Mouse (Mus musculus) kidney, embryonic 16.5 days (tissue): ENCODE results near the gene Fry. TPM values are rescaled to one million over a fixed set of nuclear protein-coding genes. Genes with fewer than 3 reads are reported as not detected.

Source experiments
- ATAC-seq: fragments of 200-750 bp; cut with Nextera tagmentation; 2 replicates; pipeline ENCODE4 v1.8.0; 2017; ENCODE audit warnings: moderate TSS enrichment; ENCODE audit not compliant: low FRiP score, low TSS enrichment
- H3K27ac ChIP-seq: fragments of 300-500 bp; sonication (generic); 2 replicates; pipeline ENCODE4 v1.5.1; 2014; ENCODE audit warnings: low read length
- H3K27me3 ChIP-seq: fragments of 300-500 bp; sonication (generic); 2 replicates; pipeline ENCODE4 v1.6.1; 2014; ENCODE audit warnings: low read length, control low read depth, mixed read lengths; ENCODE audit not compliant: insufficient read depth
- H3K36me3 ChIP-seq: fragments of 300-500 bp; sonication (generic); 2 replicates; pipeline ENCODE4 v1.6.1; 2014; ENCODE audit warnings: low read length, control low read depth, mixed read lengths; ENCODE audit not compliant: insufficient read depth
- H3K4me1 ChIP-seq: fragments of 300-500 bp; sonication (generic); 2 replicates; pipeline ENCODE4 v1.6.1; 2014; ENCODE audit warnings: low read length, control low read depth, mixed read lengths; ENCODE audit not compliant: insufficient read depth
- H3K4me2 ChIP-seq: fragments of 300-500 bp; sonication (generic); replicated peaks from 2 replicates; pipeline ENCODE4 v1.6.1; 2014; ENCODE audit warnings: low read depth, low read length
- H3K4me3 ChIP-seq: fragments of 300-500 bp; sonication (generic); 2 replicates; pipeline ENCODE4 v1.5.1; 2014; ENCODE audit warnings: mild to moderate bottlenecking, low read length
- H3K9ac ChIP-seq: fragments of 300-500 bp; sonication (generic); replicated peaks from 2 replicates; pipeline ENCODE4 v1.6.1; 2014; ENCODE audit warnings: low read length
- H3K9me3 ChIP-seq: fragments of 300-500 bp; sonication (generic); 2 replicates; pipeline ENCODE4 v1.6.1; 2016; ENCODE audit warnings: low read length, control low read depth
- WGBS: fragments of 180-500 bp; shearing (Covaris S2); extraction: QIAGEN DNeasy Blood & Tissue Kit; methylation state at CpG from one replicate; pipeline ENCODE4 v1.1.7; 2014; 5-methylcytosine and 5-hydroxymethylcytosine counted together
- polyA plus RNA-seq: library from polyadenylated mRNA; unstranded; fragments of >200 nt; fragmentation: Nextera tagmentation; extraction: Ambion mirVana; gene quantifications from 2 replicates; pipeline ENCODE4 v1.2.1, GENCODE M21; 2015

Gene Fry
- polyA plus RNA-seq, 1 experiment from 2014 or later = 5.7 TPM

DNA sequence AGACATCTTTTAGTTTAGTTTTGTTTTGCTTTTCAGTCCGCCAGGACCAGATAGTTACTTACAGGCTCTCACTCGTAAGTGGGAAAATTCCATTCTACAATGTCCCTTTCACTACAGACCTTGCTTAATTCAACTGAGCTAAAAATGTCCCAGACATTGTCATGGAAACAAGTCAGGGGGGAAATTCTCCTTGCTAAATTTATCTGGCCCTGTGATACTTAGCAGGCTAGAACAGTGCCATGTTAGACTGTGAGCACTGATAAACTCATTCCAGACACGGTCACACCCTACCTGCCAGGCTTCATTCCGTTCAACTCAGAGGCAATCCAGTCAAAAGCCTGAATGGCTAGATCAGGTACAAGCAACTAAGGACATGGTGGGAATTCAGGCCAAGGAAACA, 227.9 kb downstream of the Fry start:
- peaks cover 8% of the 10 kb centered on the region; the same call in 1 of the 2 replicates for H3K36me3 ChIP-seq
- no peak for ATAC-seq
- no peak overlapping the region for H3K9ac ChIP-seq
- H3K27me3 ChIP-seq = no peaks in the 10 kb centered on the region
- no peak overlapping the region for H3K4me3 ChIP-seq
- 0 out of 2 replicates have a peak, but pooled peaks cover 5% of the 10 kb centered on the region for H3K9me3 ChIP-seq
- H3K4me1 ChIP-seq = no peaks in the 10 kb centered on the region
- H3K4me2 ChIP-seq = no peak overlapping the region
- no peak overlapping the region for H3K27ac ChIP-seq
- WGBS = 84% methylated on average over 4 of the region's 4 CpGs

DNA sequence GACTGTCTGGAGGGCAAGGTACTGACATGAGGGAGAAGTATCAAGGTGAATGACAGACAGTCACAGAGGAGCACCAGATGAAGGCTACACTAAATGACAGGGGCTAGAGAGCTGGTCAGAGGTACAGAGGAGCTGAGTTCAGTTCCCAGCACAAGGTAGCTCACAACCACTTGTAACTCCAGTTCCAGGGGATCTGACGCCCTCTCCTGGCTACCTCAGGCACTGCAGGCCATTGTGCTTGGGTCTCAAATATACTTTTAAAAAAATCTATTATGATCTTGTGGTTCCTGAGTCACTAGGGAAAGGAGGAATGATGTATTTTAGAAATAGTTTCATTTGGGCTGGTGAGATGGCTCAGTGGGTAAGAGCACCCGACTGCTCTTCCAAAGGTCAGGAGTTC, 229.4 kb downstream of the Fry start:
- no peaks in the 10 kb centered on the region for H3K27me3 ChIP-seq
- H3K4me1 ChIP-seq = no peaks in the 10 kb centered on the region
- no peak overlapping the region for H3K4me3 ChIP-seq
- no peak overlapping the region for H3K9ac ChIP-seq
- no peak overlapping the region for H3K27ac ChIP-seq
- H3K4me2 ChIP-seq = no peak overlapping the region
- H3K9me3 ChIP-seq = 0 out of 2 replicates have a peak, but pooled peaks cover 5% of the 10 kb centered on the region
- no peak for ATAC-seq
- H3K36me3 ChIP-seq = peaks cover 8% of the 10 kb centered on the region; the same call in 1 of the 2 replicates
- 87% methylated on average over 2 of the region's 2 CpGs for WGBS

DNA sequence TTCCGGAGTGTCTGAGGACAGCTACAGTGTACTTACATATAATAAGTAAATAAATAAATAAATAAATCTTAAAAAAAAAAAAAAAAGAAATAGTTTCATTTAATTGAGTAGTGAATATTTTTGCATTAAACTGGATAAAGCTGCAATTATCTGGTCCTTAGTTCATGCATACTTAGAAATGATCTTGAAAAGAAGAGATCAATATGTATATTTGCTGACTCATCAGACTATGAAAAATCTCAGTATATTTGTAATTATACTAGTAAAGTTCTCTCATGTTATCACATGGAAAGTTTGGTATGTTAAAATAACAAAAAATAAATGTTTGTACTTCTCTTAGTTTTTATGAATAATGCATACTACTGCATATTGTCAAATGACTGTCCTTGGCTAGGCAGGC, 229.9 kb downstream of the Fry start:
- 100% methylated on average over 1 of the region's 1 CpGs for WGBS
- no peaks in the 10 kb centered on the region for H3K27me3 ChIP-seq
- no peaks in the 10 kb centered on the region for H3K4me1 ChIP-seq
- peaks cover 8% of the 10 kb centered on the region; the same call in 1 of the 2 replicates for H3K36me3 ChIP-seq
- H3K9me3 ChIP-seq = 0 out of 2 replicates have a peak, but pooled peaks cover 5% of the 10 kb centered on the region
- no peak overlapping the region for H3K4me2 ChIP-seq
- no peak overlapping the region for H3K9ac ChIP-seq
- no peak overlapping the region for H3K27ac ChIP-seq
- no peak for ATAC-seq
- no peak overlapping the region for H3K4me3 ChIP-seq

DNA sequence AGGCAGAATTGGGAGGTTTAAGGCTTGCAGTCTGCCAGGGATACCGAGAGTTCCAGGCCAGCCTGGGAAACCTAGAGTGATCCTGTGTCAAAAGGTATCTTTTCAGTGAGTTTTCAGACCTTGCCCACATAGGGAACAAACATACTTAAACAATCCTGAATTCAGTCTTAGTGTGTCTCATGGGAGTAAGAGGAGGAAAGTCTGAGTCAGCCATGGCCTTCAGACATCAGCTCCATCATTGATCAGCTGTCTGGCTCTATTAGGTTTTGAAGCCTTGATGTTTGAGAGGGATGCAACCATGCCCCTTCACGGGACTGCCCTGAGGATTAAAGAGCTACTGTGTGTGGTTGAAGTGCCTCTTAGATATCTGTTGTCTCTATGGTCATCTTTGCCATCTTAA, 232.7 kb downstream of the Fry start:
- H3K27me3 ChIP-seq = no peaks in the 10 kb centered on the region
- no peaks in the 10 kb centered on the region for H3K4me1 ChIP-seq
- no peak overlapping the region for H3K9ac ChIP-seq
- peaks cover 8% of the 10 kb centered on the region; the same call in 1 of the 2 replicates for H3K36me3 ChIP-seq
- ATAC-seq = no peak
- H3K27ac ChIP-seq = no peak overlapping the region
- H3K4me2 ChIP-seq = no peak overlapping the region
- 0 out of 2 replicates have a peak, but pooled peaks cover 5% of the 10 kb centered on the region for H3K9me3 ChIP-seq
- whole genome bisulfite sequencing = 85% methylated on average over 2 of the region's 2 CpGs
- H3K4me3 ChIP-seq = no peak overlapping the region

DNA sequence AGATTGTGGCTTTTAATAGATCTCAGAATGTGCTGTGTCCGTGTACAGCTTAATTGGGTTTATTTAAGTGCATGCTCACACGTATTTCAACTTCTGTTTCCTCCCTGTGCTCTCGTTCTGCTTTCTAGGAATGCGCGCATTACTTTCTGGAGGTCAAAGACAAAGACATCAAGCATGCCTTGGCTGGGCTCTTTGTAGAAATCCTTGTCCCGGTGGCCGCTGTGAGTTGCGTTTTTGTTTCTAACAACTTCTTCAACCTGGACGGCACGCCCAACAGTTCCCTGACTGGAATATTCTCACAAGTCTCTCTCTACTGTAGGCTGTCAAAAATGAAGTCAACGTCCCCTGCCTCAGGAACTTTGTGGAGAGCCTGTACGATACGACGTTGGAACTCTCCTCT, 240.2 kb downstream of the Fry start:
- Histone ChIP-seq H3K4me2 (no peak overlapping the region), H3K4me3 (no peak overlapping the region), H3K27ac (no peak overlapping the region), H3K4me1 (no peaks in the 10 kb centered on the region), H3K9me3 (0 out of 2 replicates have a peak, but pooled peaks cover 3% of the 10 kb centered on the region), H3K9ac (no peak overlapping the region), H3K36me3 (no peaks in the 10 kb centered on the region), H3K27me3 (no peaks in the 10 kb centered on the region)
- WGBS = 82% methylated on average over 14 of the region's 14 CpGs
- ATAC-seq = no peak

DNA sequence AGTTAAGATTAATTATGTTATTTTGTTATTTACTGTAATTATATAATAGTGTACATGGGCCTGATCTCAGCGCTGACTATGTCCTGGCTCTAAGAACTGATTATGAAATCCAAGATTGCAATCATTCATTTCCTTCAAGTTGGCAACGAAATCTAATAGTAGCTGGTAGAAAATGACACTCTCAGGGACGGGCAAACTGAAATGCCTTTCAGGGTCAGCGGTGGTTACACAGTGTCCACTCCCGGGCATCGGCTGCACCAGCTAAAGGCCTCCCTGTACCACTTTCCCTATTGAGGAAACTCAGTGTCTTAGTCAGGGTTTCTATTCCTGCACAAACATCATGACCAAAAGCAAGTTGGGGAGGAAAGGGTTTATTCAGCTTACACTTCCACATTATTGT, 243.8 kb downstream of the Fry start:
- Histone ChIP-seq H3K27me3 (no peaks in the 10 kb centered on the region), H3K36me3 (no peaks in the 10 kb centered on the region), H3K4me3 (no peak overlapping the region), H3K4me1 (no peaks in the 10 kb centered on the region), H3K27ac (no peak overlapping the region), H3K9me3 (peaks cover 8% of the 10 kb centered on the region; the same call in 1 of the 2 replicates), H3K4me2 (no peak overlapping the region), H3K9ac (no peak overlapping the region)
- no peak for ATAC-seq
- 71% methylated on average over 6 of the region's 6 CpGs for WGBS

DNA sequence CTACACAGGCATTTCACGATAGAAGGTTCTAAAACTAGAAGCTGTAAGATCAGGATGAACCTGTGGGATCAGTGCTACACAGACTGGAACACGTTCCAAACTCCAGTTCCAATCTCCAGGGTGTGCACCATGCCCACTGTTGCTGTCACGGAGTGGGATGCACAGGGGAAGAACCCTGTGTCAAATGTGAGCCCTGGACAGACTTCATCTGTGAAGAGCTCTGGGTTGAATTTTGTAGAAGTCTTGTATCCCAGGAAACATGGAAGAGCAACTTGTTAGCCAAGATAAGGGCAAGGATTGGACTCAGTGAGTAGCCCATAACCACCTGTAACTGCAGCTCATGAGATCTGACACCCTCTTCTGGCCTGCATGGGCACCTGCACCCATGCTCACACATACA, 246.2 kb downstream of the Fry start:
- H3K27me3 ChIP-seq = no peaks in the 10 kb centered on the region
- no peak overlapping the region for H3K4me2 ChIP-seq
- 85% methylated on average over 3 of the region's 3 CpGs for WGBS
- H3K4me1 ChIP-seq = no peaks in the 10 kb centered on the region
- peaks cover 8% of the 10 kb centered on the region; the same call in 1 of the 2 replicates for H3K9me3 ChIP-seq
- H3K27ac ChIP-seq = no peak overlapping the region
- no peak for ATAC-seq
- no peak overlapping the region for H3K9ac ChIP-seq
- H3K4me3 ChIP-seq = no peak overlapping the region
- H3K36me3 ChIP-seq = no peaks in the 10 kb centered on the region

DNA sequence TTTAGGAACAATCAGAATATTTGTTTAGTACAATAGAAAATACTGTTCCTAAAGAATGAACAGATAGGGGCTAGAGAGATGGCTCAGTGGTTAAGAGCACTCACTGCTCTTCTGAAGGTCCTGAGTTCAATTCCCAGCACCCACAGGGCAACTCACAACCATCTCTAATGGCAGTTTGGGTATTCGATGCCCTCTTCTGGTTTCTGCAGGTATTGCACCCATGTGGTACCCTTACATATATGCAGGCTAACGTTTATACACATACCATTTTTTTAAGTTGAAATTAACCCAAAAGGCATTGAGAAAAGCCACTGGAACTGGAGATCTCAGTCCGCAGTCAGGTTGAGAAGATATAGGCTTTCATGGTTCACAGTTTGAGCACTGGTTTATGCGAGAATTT, 248.6 kb downstream of the Fry start:
- Histone ChIP-seq H3K9ac (no peak overlapping the region), H3K4me3 (no peak overlapping the region), H3K36me3 (no peaks in the 10 kb centered on the region), H3K27ac (no peak overlapping the region), H3K27me3 (no peaks in the 10 kb centered on the region), H3K4me2 (no peak overlapping the region), H3K4me1 (no peaks in the 10 kb centered on the region), H3K9me3 (peaks cover 6% of the 10 kb centered on the region; the same call in 1 of the 2 replicates)
- WGBS = 89% methylated on average over 4 of the region's 4 CpGs
- ATAC-seq = no peak

DNA sequence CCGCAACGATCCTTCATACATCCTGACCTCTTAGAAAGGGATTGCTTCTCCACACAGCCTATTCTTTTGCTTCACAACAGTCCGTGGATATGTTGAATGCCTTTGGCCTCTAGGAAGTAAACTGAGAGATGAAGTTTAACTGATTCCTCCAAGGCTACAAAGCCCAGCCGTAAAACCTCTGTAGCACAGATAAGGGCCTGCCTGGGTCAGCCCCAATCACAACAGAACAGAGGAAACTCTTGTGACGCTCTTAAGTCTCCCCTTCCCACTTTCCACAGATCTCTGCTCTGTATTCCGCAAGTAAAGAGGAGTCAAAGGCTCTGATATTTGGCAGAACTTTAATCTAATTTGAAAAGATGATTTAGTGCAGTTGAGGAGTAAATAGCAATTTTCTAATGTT, 251.8 kb downstream of the Fry start:
- no peak overlapping the region for H3K4me2 ChIP-seq
- WGBS = 54% methylated on average over 6 of the region's 6 CpGs

DNA sequence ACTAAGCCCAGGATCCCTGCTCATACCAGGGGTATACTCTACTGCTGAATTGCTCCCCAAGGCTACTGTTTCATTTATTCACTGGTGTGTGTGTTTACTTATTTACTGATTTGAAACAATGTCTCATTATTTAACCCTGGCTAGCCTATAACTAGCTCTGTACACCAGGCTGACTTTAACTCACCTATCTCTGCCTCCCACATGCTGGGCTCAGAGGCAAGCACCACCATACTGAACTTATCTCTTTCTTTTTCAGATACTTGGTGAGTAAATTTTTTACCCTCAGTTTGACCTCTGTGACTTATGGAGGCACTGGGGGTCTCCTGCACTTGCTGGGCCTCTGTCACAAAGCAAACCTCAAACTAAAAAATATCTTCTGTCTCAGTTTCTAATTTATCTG, 252.4 kb downstream of the Fry start:
- no peak overlapping the region for H3K27ac ChIP-seq
- H3K9ac ChIP-seq = no peak overlapping the region
- no peak overlapping the region for H3K4me3 ChIP-seq
- no peaks in the 10 kb centered on the region for H3K36me3 ChIP-seq
- H3K4me1 ChIP-seq = no peaks in the 10 kb centered on the region
- H3K9me3 ChIP-seq = peaks cover 6% of the 10 kb centered on the region; the same call in 1 of the 2 replicates
- no peaks in the 10 kb centered on the region for H3K27me3 ChIP-seq
- H3K4me2 ChIP-seq = no peak overlapping the region
- ATAC-seq = no peak

More for the DNA sequence above, 251.8 kb downstream of the Fry start:
- Histone ChIP-seq H3K9ac (no peak overlapping the region), H3K27ac (no peak overlapping the region), H3K36me3 (no peaks in the 10 kb centered on the region), H3K27me3 (no peaks in the 10 kb centered on the region), H3K9me3 (peaks cover 6% of the 10 kb centered on the region; the same call in 1 of the 2 replicates), H3K4me1 (no peaks in the 10 kb centered on the region), H3K4me3 (no peak overlapping the region)
- no peak for ATAC-seq
